Mouse (Mus musculus) heart, postnatal 0 days (tissue): Measurements from ENCODE around the gene Man2b2. TPM values are rescaled to one million over a fixed set of nuclear protein-coding genes. Genes with fewer than 3 reads are reported as not detected.
"Not testable (repeated sequence)": the region's sequence is repeated elsewhere in the genome, so short reads cannot be mapped to it uniquely, and the experiment has no call there.

Experiments
- ATAC-seq: fragments of 200-750 bp; cut with Nextera tagmentation; 2 replicates; pipeline ENCODE4 v1.8.0; 2017; ENCODE audit warnings: low read depth, moderate number of reproducible peaks, moderate library complexity; ENCODE audit not compliant: insufficient read depth
- DNase-seq: peaks from one replicate; pipeline ENCODE4 v3.0.0-alpha.2; 2016; ENCODE audit warnings: low spot score
- H3K27ac ChIP-seq: fragments of 300-500 bp; sonication (generic); 2 replicates; pipeline ENCODE4 v1.5.1; 2014; ENCODE audit warnings: low read depth, mild to moderate bottlenecking
- H3K27me3 ChIP-seq: fragments of 300-500 bp; sonication (generic); 2 replicates; pipeline ENCODE4 v1.6.1; 2014; ENCODE audit warnings: low read length, mixed read lengths; ENCODE audit not compliant: control insufficient read depth, insufficient read depth
- H3K36me3 ChIP-seq: fragments of 300-500 bp; sonication (generic); replicated peaks from 2 replicates; pipeline ENCODE4 v1.6.1; 2014; ENCODE audit warnings: low read length, mixed read lengths; ENCODE audit not compliant: control insufficient read depth, insufficient read depth
- H3K4me1 ChIP-seq: fragments of 300-500 bp; sonication (generic); 2 replicates; pipeline ENCODE4 v1.6.1; 2014; ENCODE audit warnings: antibody characterized with exemption; ENCODE audit not compliant: control insufficient read depth, insufficient read depth
- H3K4me2 ChIP-seq: fragments of 300-500 bp; sonication (generic); 2 replicates; pipeline ENCODE4 v1.6.1; 2014; ENCODE audit warnings: low read depth, mild to moderate bottlenecking, low read length, moderate library complexity
- H3K4me3 ChIP-seq: fragments of 300-500 bp; sonication (generic); 2 replicates; pipeline ENCODE4 v1.5.1; 2014; ENCODE audit warnings: low read depth, low read length
- H3K9ac ChIP-seq: fragments of 300-500 bp; sonication (generic); replicated peaks from 2 replicates; pipeline ENCODE4 v1.6.1; 2014; ENCODE audit warnings: low read depth, low read length, mixed read lengths
- H3K9me3 ChIP-seq: fragments of 300-500 bp; sonication (generic); replicated peaks from 2 replicates; pipeline ENCODE4 v1.6.1; 2016; ENCODE audit warnings: low read length; ENCODE audit not compliant: control insufficient read depth
- CTCF ChIP-seq: IDR thresholded peaks from 2 replicates; pipeline ENCODE4 v1.5.1; 2016; ENCODE audit warnings: antibody characterized with exemption, control low read depth, low read depth
- EP300 ChIP-seq: IDR thresholded peaks from 2 replicates; pipeline ENCODE4 v1.6.1; 2016; ENCODE audit warnings: antibody characterized with exemption, low read depth
- WGBS: fragments of 180-500 bp; shearing (Covaris S2); extraction: QIAGEN DNeasy Blood & Tissue Kit; methylation state at CpG from one replicate; pipeline ENCODE4 v1.1.7; 2014; 5-methylcytosine and 5-hydroxymethylcytosine counted together
- polyA plus RNA-seq: library from polyadenylated mRNA; unstranded; fragments of >200 nt; fragmentation: Nextera tagmentation; extraction: Ambion mirVana; gene quantifications from 2 replicates; pipeline ENCODE4 v1.2.1, GENCODE M21; 2015
- total RNA-seq: library from RNA; depleted of rRNA; stranded (reverse); fragments of >200 nt; gene quantifications from 2 replicates; pipeline ENCODE4 v1.2.3, GENCODE M21; 2014; ENCODE audit warnings: low replicate concordance

The Man2b2 gene
- total and polyA plus RNA-seq, 2 experiments from 2014 or later = 11.0 to 18.0 TPM

GRCm38 (mm10) chr5:36795647-36796295 is 34.7 kb downstream of the Man2b2 start:
- DNase-seq = peak; percentile 57
- H3K4me1 ChIP-seq, H3K36me3 ChIP-seq, H3K9me3 ChIP-seq, H3K27me3 ChIP-seq: not testable (repeated sequence)
- ATAC-seq = peak; percentile 59
- Histone ChIP-seq H3K4me3 (peak overlapping the region; percentile 73), H3K27ac (peak overlapping the region; percentile 97), H3K9ac (peak overlapping the region; percentile 66), H3K4me2 (peak overlapping the region; percentile 73)
- 4% methylated on average over 35 of the region's 37 CpGs for WGBS

GRCm38 (mm10) chr5:36791861-36792260 is 38.6 kb downstream of the Man2b2 start:
- no peak for ATAC-seq
- H3K27me3 ChIP-seq = no peaks in the 10 kb centered on the region
- TF ChIP-seq CTCF (no peak), EP300 (no peak)
- 66% methylated on average over 9 of the region's 9 CpGs for WGBS
- no peak overlapping the region for H3K4me3 ChIP-seq
- H3K36me3 ChIP-seq = peaks cover 4% of the 10 kb centered on the region; the same call in 1 of the 2 replicates
- H3K9ac ChIP-seq = no peak overlapping the region
- no peak overlapping the region for H3K4me2 ChIP-seq
- no peaks in the 10 kb centered on the region for H3K4me1 ChIP-seq
- no peaks in the 10 kb centered on the region for H3K9me3 ChIP-seq
- peak overlapping the region; percentile 6; the same call in 1 of the 2 replicates for H3K27ac ChIP-seq
- no peak for DNase-seq

GRCm38 (mm10) chr5:36786052-36786451 is 44.4 kb downstream of the Man2b2 start:
- H3K36me3 ChIP-seq = no peaks in the 10 kb centered on the region
- H3K4me2 ChIP-seq = no peak overlapping the region
- WGBS = 86% methylated on average over 5 of the region's 5 CpGs
- no peak overlapping the region for H3K4me3 ChIP-seq
- TF ChIP-seq CTCF (no peak), EP300 (no peak)
- no peaks in the 10 kb centered on the region for H3K4me1 ChIP-seq
- DNase-seq = no peak
- H3K27me3 ChIP-seq = no peaks in the 10 kb centered on the region
- no peak for ATAC-seq
- H3K9me3 ChIP-seq = 0 out of 2 replicates have a peak, but pooled peaks cover 6% of the 10 kb centered on the region
- no peak overlapping the region for H3K27ac ChIP-seq
- H3K9ac ChIP-seq = no peak overlapping the region

- no peak overlapping the region for H3K4me3 ChIP-seq
- no peak overlapping the region for H3K27ac ChIP-seq
- TF ChIP-seq CTCF (no peak), EP300 (no peak)
- H3K36me3 ChIP-seq = no peaks in the 10 kb centered on the region
- DNase-seq (no peak), ATAC-seq (no peak)
- H3K9ac ChIP-seq = no peak overlapping the region
- no peak overlapping the region for H3K4me2 ChIP-seq
- no peaks in the 10 kb centered on the region for H3K4me1 ChIP-seq
- WGBS = 74% methylated on average over 2 of the region's 2 CpGs
- no peaks in the 10 kb centered on the region for H3K27me3 ChIP-seq
- peaks cover 4% of the 10 kb centered on the region; the same call in 1 of the 2 replicates for H3K9me3 ChIP-seq
These were observed 50.9 kb downstream of the Man2b2 start for GRCm38 (mm10) chr5:36779512-36779911.

- no peaks in the 10 kb centered on the region for H3K4me1 ChIP-seq
- no peaks in the 10 kb centered on the region for H3K27me3 ChIP-seq
- WGBS = 81% methylated on average over 1 of the region's 2 CpGs
- no peaks in the 10 kb centered on the region for H3K36me3 ChIP-seq
- H3K4me2 ChIP-seq = no peak overlapping the region
- no peaks in the 10 kb centered on the region; the same call in 1 of the 2 replicates for H3K9me3 ChIP-seq
- no peak overlapping the region for H3K9ac ChIP-seq
- no peak overlapping the region for H3K4me3 ChIP-seq
- no peak for TF ChIP-seq CTCF
- no peak for TF ChIP-seq EP300
- ATAC-seq (no peak), DNase-seq (no peak)
- no peak overlapping the region for H3K27ac ChIP-seq
These were observed 51.6 kb downstream of the Man2b2 start for GRCm38 (mm10) chr5:36778901-36779300.

- ATAC-seq (no peak), DNase-seq (no peak)
- TF ChIP-seq EP300 = no peak
- no peak for TF ChIP-seq CTCF
- WGBS = 16% methylated on average over 2 of the region's 2 CpGs
- Histone ChIP-seq H3K27me3 (no peaks in the 10 kb centered on the region), H3K27ac (no peak overlapping the region), H3K4me2 (no peak overlapping the region), H3K4me3 (no peak overlapping the region), H3K9ac (no peak overlapping the region), H3K36me3 (no peaks in the 10 kb centered on the region), H3K9me3 (no peaks in the 10 kb centered on the region; the same call in 1 of the 2 replicates), H3K4me1 (no peaks in the 10 kb centered on the region)
These were observed 53.3 kb downstream of the Man2b2 start for GRCm38 (mm10) chr5:36777186-36777585.
